Mouse (Mus musculus) embryonic fibroblast, embryonic 13.5 days (primary cell): Measurements from ENCODE around the gene Lamc3. TPM values are rescaled to one million over a fixed set of nuclear protein-coding genes. Genes with fewer than 3 reads are reported as not detected.

Experiments used
- H3K27ac ChIP-seq: 2 replicates; pipeline ENCODE4 v1.5.1; 2012; ENCODE audit warnings: low read length, control low read depth, inconsistent platforms; ENCODE audit not compliant: insufficient read depth
- H3K4me1 ChIP-seq: 2 replicates; pipeline ENCODE4 v1.6.1; 2011; ENCODE audit warnings: low read length; ENCODE audit not compliant: control insufficient read depth, insufficient read depth
- H3K4me3 ChIP-seq: 2 replicates; pipeline ENCODE4 v1.5.1; 2011; ENCODE audit warnings: mild to moderate bottlenecking, control low read depth, low read length; ENCODE audit not compliant: insufficient read depth
- CTCF ChIP-seq: IDR thresholded peaks from 2 replicates; pipeline ENCODE4 v1.5.1; 2011; ENCODE audit warnings: mild to moderate bottlenecking, control low read depth, low read length, moderate library complexity, borderline replicate concordance; ENCODE audit not compliant: insufficient read depth
- POLR2A ChIP-seq: IDR thresholded peaks from 2 replicates; pipeline ENCODE4 v1.6.1; 2011; ENCODE audit warnings: low read depth, mild to moderate bottlenecking, control low read depth, low read length, moderate library complexity
- polyA plus RNA-seq: library from polyadenylated mRNA; stranded (reverse); fragments of >200 nt; gene quantifications from 2 replicates; pipeline ENCODE4 v1.2.4, GENCODE M21; 2011; ENCODE audit warnings: low read depth; ENCODE audit not compliant: missing spikeins, insufficient read length

Lamc3 gene
- polyA plus RNA-seq, 1 experiment = 0.09 TPM

DNA sequence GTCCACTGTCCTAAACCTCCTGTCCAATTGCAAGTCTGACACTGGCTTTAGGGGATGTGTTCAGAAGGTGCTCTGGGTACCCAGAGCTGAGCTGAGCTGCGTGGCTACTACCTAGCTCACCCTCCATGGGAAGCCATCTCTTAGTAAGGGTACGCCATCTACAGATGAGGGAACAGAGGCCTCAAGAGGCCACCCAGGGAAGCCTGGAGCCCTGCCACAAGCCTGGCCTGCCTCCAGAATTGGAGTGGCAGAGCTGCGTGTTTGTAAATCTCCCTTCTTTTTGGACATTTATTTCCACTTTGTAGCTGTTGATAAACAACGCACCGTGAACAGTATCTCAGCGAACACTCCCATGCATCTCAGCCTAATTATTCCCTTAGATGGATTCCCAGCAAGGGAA, 29.9 kb upstream of the Lamc3 start:
- Histone ChIP-seq H3K4me3 (no peak overlapping the region), H3K4me1 (no peaks in the 10 kb centered on the region), H3K27ac (no peak overlapping the region)
- TF ChIP-seq POLR2A (no peak), CTCF (no peak)

DNA sequence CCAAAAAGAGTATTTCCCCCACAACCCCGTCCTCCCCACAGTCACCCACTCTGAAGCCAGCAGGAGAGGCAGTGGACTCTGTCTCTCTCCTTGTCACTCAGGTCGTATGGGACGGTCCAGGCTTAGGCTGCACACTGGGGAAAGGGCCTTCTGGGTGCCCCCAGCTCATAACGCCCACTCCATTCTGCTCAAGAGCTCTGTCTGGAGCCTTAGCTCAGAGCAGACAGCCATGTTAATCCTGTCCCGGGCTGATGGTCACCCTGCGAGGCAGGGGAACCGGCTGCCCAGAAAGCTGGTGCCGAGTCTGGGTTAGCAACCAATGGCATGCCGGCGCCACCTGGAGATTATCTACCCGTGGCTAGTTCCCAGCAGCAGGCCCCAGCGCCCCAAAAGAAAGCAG, 28.6 kb upstream of the Lamc3 start:
- TF ChIP-seq CTCF (no peak), POLR2A (no peak)
- no peak overlapping the region for H3K4me3 ChIP-seq
- no peak overlapping the region for H3K27ac ChIP-seq
- H3K4me1 ChIP-seq = no peaks in the 10 kb centered on the region

DNA sequence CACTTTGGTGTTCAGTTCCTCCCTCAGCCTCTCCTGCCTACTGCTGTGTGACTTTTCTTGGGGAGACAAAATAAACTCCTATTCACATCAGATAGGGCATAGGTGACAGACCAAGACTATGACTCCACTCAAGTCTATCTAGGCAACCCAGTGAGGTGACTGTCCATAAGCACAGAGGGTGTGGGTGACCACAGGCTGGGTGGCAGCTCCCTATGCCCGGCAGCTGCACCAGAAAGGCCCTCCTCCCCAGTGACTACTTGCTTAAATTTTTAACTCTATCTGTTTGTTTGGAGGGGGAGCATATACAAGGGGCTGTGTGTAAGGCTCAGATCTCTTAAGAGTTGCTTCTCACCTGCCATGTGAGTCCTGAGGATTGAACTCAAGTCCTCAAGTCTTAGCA, 24.2 kb upstream of the Lamc3 start:
- H3K27ac ChIP-seq = no peak overlapping the region
- TF ChIP-seq POLR2A (no peak), CTCF (no peak)
- no peaks in the 10 kb centered on the region for H3K4me1 ChIP-seq
- no peak overlapping the region for H3K4me3 ChIP-seq

DNA sequence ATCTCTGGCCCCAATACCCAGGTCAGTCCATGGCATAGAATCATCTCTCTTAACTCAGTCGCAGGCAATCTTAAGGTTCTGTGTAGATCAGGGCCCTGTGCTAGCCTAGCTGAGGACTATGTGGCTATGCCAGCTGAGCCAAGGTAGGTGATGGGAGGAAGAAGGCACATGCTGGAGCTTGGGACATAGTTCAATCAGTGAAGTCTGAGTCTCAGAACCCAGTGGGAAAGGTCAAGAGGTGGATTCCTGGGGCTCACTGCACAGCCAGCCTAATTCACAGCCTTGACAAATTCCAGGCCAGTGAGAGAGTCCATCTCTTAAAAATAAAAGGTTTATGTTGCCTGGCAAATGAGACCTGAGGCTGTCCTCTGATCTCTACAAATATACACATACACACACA, 23.3 kb upstream of the Lamc3 start:
- no peaks in the 10 kb centered on the region for H3K4me1 ChIP-seq
- TF ChIP-seq CTCF (no peak), POLR2A (no peak)
- H3K27ac ChIP-seq = no peak overlapping the region
- no peak overlapping the region for H3K4me3 ChIP-seq

DNA sequence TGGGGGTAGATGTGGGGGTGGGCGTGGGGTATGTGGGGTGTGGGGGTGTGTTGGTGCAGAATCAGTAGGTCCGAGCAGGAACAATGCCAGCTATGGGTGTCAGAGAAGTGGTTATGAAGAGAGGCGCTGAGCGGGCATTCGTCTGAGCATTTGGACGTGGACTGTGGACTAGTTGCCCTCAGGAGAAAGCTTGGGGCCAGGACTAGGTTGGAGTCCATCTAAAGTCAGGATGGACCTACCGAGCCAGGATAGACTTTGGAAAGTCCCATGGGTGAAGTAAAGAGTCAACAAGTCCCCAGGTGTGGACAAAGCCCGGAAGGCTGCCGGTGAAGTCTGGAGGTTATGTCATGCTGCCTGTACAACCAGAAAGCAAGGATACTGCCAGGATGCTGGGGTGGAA, 22.2 kb upstream of the Lamc3 start:
- H3K27ac ChIP-seq = no peak overlapping the region
- TF ChIP-seq CTCF = no peak
- no peak for TF ChIP-seq POLR2A
- no peaks in the 10 kb centered on the region for H3K4me1 ChIP-seq
- no peak overlapping the region for H3K4me3 ChIP-seq

DNA sequence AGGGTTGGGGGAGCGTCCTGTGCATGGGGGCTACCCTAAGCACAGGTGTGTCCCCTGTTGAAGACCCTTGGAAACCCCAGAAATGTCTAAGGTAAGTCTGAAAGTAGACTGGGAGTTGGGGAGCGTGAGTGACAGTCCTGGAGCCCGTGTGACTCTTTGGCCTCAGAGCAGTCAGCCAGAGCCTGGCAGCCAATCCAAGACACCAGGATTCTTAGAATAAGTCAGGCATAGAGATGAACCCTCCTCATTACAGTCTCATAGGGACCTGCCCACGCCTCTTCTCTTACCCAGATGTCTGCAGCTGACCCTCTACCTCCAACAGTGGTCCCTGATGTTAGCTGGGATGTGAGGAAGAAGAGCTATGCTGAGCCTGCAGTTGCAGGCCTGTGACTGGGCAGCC, 21.8 kb upstream of the Lamc3 start:
- H3K4me3 ChIP-seq = no peak overlapping the region
- H3K27ac ChIP-seq = no peak overlapping the region
- TF ChIP-seq POLR2A = no peak
- TF ChIP-seq CTCF = no peak
- H3K4me1 ChIP-seq = no peaks in the 10 kb centered on the region

DNA sequence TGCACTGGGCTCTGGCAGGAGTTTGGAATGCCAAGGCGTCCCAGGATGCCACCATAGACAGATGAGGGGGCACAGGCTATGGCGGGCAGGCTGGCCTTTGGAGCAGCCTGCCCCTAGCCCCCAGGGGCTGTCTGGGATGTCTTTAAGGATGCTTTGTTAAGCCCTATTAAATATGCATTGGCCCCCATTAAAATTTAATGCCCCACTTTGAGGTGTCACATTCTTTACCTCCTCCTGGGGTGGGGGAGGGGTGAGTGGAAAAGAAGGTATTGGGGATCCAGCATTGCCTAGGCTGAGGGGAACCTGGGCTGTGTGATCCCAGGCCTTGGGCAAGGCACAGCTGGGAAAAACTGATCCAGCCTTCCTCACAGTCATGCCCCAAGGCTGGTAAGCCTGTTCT, 21.3 kb upstream of the Lamc3 start:
- Histone ChIP-seq H3K27ac (no peak overlapping the region), H3K4me3 (no peak overlapping the region), H3K4me1 (no peaks in the 10 kb centered on the region)
- TF ChIP-seq POLR2A = no peak
- TF ChIP-seq CTCF = no peak

DNA sequence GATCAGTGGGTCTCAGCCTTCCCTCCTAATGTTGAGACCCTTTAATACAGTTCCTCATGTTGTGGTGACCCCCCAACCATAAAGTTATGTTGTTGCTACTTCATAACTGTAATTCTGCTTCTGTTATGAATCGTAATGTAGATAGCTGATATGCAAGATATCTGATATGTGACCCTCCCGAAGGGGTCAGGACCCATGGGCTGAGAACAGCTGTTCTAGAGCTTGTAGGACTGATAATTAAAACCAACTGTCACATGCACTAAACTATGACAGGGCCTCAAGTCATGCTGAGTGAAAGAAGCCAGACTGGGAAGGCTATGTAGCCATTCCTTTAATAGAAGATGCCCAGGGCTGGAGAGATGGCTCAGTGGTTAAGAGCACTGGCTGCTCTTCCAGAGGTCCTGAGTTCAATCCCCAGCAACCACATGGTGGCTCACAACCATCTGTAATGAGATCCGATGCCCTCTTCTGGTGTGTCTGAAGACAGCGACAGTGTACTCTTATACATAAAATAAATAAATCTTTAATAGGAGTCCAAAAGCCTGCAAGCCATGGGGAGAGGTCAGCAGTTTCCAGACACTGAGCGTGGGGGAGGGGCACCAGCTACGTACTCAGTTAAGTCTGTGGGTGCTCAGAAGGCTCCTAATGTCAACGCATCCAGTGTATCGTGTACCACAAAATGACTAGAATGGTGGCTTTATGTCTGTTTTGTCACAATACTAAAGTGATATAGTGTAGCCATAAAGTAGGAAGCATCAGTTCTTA, 19.1 kb upstream of the Lamc3 start:
- no peak overlapping the region for H3K4me3 ChIP-seq
- no peaks in the 10 kb centered on the region for H3K4me1 ChIP-seq
- no peak overlapping the region for H3K27ac ChIP-seq
- TF ChIP-seq CTCF (no peak), POLR2A (no peak)

DNA sequence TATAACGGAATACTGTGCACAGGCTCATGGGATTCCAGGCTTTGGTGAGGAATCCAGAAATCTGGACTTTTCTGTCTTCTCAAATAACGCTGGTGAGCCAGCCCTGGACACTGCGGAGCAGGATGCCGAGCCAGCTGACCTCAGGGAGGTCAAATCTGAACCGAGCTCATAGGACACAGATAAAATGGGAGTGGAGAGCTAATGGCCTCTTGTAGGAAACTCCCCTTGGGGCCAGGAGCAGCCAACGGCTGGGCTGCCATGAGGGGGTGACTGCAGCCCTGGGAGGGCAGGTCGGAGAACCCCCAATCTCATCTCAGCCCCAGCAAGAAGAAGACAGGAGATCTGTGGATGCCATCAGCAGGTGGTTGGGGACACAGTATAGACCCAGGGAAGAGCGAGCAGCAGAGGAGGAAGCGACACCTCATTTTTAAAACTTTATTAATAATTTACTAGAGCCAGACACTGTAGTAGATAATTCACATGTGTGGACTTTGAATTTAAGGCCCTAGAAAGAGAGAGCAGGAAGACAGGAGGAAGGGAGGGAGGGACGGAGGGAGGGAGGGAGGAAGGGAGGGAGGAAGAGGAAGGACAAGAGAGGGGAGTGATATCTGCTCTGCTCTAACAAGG, 18.4 kb upstream of the Lamc3 start:
- H3K4me3 ChIP-seq = no peak overlapping the region
- no peak for TF ChIP-seq POLR2A
- no peak for TF ChIP-seq CTCF
- no peaks in the 10 kb centered on the region for H3K4me1 ChIP-seq
- no peak overlapping the region for H3K27ac ChIP-seq

DNA sequence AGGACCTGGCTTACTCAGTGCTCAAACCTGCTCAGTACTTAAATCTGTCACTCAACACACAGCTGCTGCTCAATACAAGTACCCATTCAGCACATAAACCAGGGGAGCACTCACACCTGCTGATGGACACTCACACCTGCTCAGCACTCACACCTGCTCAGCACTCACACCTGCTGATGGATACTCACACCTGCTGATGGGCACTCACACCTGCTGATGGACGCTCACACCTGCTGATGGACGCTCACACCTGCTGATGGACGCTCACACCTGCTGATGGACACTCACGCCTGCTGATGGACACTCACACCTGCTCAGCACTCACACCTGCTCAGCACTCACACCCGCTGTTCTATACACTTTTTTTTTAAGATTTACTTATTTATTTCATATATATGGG, 17.4 kb upstream of the Lamc3 start:
- Histone ChIP-seq H3K27ac (no peak overlapping the region), H3K4me1 (no peaks in the 10 kb centered on the region), H3K4me3 (no peak overlapping the region)
- no peak for TF ChIP-seq POLR2A
- TF ChIP-seq CTCF = no peak
